Mouse (Mus musculus): Measurements from ENCODE around the gene Olfr1205. TPM values are rescaled to one million over a fixed set of nuclear protein-coding genes. Genes with fewer than 3 reads are reported as not detected.

Olfr1205 gene
- polyA plus RNA-seq (2015; fragmentation: Nextera tagmentation; extraction: Ambion mirVana) = not detected in 2 replicates

DNA sequence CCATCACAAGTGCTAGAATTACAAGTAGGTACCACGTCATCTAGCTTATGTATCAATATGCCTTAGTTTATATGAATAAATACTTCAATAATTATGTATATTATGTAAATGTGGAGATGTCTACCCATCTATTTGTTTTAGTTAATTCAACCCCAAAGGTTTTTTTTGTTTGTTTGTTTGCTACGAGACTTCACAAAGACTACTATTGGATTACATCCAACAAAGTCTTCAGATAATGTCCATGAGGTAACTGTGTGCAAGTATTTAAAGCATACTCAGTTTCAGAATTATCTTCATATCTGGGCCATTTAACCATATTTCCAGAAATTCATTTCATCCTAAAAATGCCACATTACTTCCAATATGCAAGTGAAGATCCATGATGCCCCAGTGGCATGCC, at the start of gene Olfr1205:
Gene Olfr1205 (plus strand): TSS at position 301 of the 400 bp plus-strand sequence.

DNA sequence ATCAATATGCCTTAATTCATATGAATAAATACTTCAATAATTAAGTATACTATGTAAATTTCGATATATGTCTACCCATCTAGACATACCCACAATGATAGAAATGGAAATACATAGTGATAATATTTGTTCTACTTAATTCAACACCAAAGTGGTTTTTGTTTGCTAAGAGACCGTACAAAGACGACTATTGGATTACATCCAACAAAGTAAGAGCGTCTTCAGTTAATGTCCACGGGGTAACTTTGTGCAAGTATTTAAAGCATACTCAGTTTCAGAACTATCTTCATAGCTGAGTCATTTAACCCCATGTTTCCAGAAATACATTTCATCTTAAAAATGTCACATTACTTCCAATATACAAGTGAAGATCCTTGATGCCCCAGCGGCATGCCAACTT, 36.8 kb upstream of the Olfr1205 start, which contains the start of gene Olfr1201:
Gene Olfr1201 (plus strand): TSS at position 301 of the 400 bp plus-strand sequence.

GRCm38 (mm10) chr2:88814196-88814595, 15.3 kb upstream of the Olfr1205 start, which contains the start of gene Olfr1202:
Gene Olfr1202 (plus strand): TSS chr2:88814496.

DNA sequence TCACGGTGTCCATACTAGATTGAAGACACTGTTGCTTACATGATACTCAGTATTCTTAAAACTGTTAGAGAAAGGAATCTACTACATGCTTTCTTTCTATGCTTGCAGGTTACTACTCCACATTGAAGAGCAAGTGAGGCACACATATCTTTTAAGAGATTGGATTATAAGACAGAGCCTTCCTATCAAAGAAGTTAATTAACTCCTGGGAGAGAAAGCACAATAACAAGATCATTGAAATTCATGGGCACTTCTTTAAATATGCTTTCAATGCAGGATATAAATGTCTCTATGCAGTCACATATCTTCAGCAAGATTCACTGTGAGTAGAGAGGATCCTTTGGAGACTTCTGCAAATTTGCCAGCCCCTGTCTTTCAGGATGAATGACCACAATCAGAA, 19.5 kb downstream of the Olfr1205 start, which contains the start of gene Olfr1204:
Gene Olfr1204 (plus strand): TSS at position 301 of the 400 bp plus-strand sequence.

DNA sequence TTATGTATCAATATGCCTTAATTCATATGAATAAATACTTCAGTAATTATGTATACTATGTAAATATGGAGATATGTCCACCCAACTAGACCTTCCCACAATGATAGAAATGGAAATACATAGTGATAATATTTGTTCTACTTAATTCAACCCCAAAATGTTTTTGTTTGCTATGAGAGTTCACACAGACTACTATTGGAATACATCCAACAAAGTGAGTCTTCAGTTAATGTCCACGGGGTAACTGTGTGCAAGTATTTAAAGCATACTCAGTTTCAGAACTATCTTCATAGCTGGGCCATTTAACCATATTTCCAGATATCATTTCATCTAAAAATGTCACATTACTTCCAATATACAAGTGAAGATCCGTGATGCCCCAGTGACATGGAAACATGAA, 33.4 kb downstream of the Olfr1205 start, which contains the start of gene Olfr1206:
Gene Olfr1206 (plus strand): TSS at position 301 of the 400 bp plus-strand sequence.

Other genes starting within 250 kb of the Olfr1205 start
- not detected in 2 replicates for gene Olfr1189, start 243.3 kb upstream of the Olfr1205 start, polyA plus RNA-seq (2015; fragmentation: Nextera tagmentation; extraction: Ambion mirVana)
- not detected in 2 replicates for gene Olfr1191-ps1, start 189.2 kb upstream of the Olfr1205 start, polyA plus RNA-seq (2015; fragmentation: Nextera tagmentation; extraction: Ambion mirVana)
- gene Olfr1192-ps1, start 181.2 kb upstream of the Olfr1205 start, polyA plus RNA-seq (2015; fragmentation: Nextera tagmentation; extraction: Ambion mirVana) = not detected in 2 replicates
- not detected in 2 replicates for gene Olfr1193, start 154.1 kb upstream of the Olfr1205 start, polyA plus RNA-seq (2015; fragmentation: Nextera tagmentation; extraction: Ambion mirVana)
- not detected in 2 replicates for gene Olfr1195, start 140.6 kb upstream of the Olfr1205 start, polyA plus RNA-seq (2015; fragmentation: Nextera tagmentation; extraction: Ambion mirVana)
- gene Olfr1196, start 125.1 kb upstream of the Olfr1205 start, polyA plus RNA-seq (2015; fragmentation: Nextera tagmentation; extraction: Ambion mirVana) = not detected in 2 replicates
- gene Olfr1197, start 97.4 kb upstream of the Olfr1205 start, polyA plus RNA-seq (2015; fragmentation: Nextera tagmentation; extraction: Ambion mirVana) = not detected in 2 replicates
- not detected in 2 replicates for gene Olfr1198, start 78.4 kb upstream of the Olfr1205 start, polyA plus RNA-seq (2015; fragmentation: Nextera tagmentation; extraction: Ambion mirVana)
- gene Olfr1199, start 69.3 kb upstream of the Olfr1205 start, polyA plus RNA-seq (2015; fragmentation: Nextera tagmentation; extraction: Ambion mirVana) = not detected in 2 replicates
- gene Olfr1200, start 59.2 kb upstream of the Olfr1205 start, polyA plus RNA-seq (2015; fragmentation: Nextera tagmentation; extraction: Ambion mirVana) = not detected in 2 replicates
- not detected in 2 replicates for gene Olfr1201, start 36.7 kb upstream of the Olfr1205 start, polyA plus RNA-seq (2015; fragmentation: Nextera tagmentation; extraction: Ambion mirVana)
- gene Olfr1202, start 15.2 kb upstream of the Olfr1205 start, polyA plus RNA-seq (2015; fragmentation: Nextera tagmentation; extraction: Ambion mirVana) = not detected in 2 replicates
- gene Olfr1204, start 19.6 kb downstream of the Olfr1205 start, polyA plus RNA-seq (2015; fragmentation: Nextera tagmentation; extraction: Ambion mirVana) = not detected in 2 replicates
- not detected in 2 replicates for gene Olfr1206, start 33.5 kb downstream of the Olfr1205 start, polyA plus RNA-seq (2015; fragmentation: Nextera tagmentation; extraction: Ambion mirVana)
- gene Olfr1208, start 72.6 kb downstream of the Olfr1205 start, polyA plus RNA-seq (2015; fragmentation: Nextera tagmentation; extraction: Ambion mirVana) = not detected in 2 replicates
- gene Olfr1209, start 85.4 kb downstream of the Olfr1205 start, polyA plus RNA-seq (2015; fragmentation: Nextera tagmentation; extraction: Ambion mirVana) = not detected in 2 replicates
- not detected in 2 replicates for gene Olfr1211, start 108.4 kb downstream of the Olfr1205 start, polyA plus RNA-seq (2015; fragmentation: Nextera tagmentation; extraction: Ambion mirVana)
- gene Olfr1212, start 124.2 kb downstream of the Olfr1205 start, polyA plus RNA-seq (2015; fragmentation: Nextera tagmentation; extraction: Ambion mirVana) = not detected in 2 replicates
- gene Gm13762, start 150.5 kb downstream of the Olfr1205 start, polyA plus RNA-seq (2015; fragmentation: Nextera tagmentation; extraction: Ambion mirVana) = not detected in 2 replicates
- gene Olfr1214, start 162.9 kb downstream of the Olfr1205 start, polyA plus RNA-seq (2015; fragmentation: Nextera tagmentation; extraction: Ambion mirVana) = not detected in 2 replicates
- gene Olfr1215, start 177.2 kb downstream of the Olfr1205 start, polyA plus RNA-seq (2015; fragmentation: Nextera tagmentation; extraction: Ambion mirVana) = not detected in 2 replicates
- not detected in 2 replicates for gene Olfr1216, start 188.6 kb downstream of the Olfr1205 start, polyA plus RNA-seq (2015; fragmentation: Nextera tagmentation; extraction: Ambion mirVana)
- gene Olfr1217, start 202.3 kb downstream of the Olfr1205 start, polyA plus RNA-seq (2015; fragmentation: Nextera tagmentation; extraction: Ambion mirVana) = not detected in 2 replicates
- gene Olfr1218, start 231.4 kb downstream of the Olfr1205 start, polyA plus RNA-seq (2015; fragmentation: Nextera tagmentation; extraction: Ambion mirVana) = not detected in 2 replicates

All from skeletal muscle tissue, postnatal 0 days (tissue).